Mouse (Mus musculus) testis, adult 2 months (tissue): Measurements from ENCODE around the gene 1810010D01Rik.

Experiments used
- CTCF ChIP-seq: fragments of 200-500 bp; IDR thresholded peaks from 2 replicates; pipeline ENCODE4 v1.5.1; 2012; ENCODE audit warnings: low read depth, mild to moderate bottlenecking, inconsistent platforms, low read length, moderate library complexity; ENCODE audit not compliant: control insufficient read depth, insufficient read depth, insufficient replicate concordance
- POLR2A ChIP-seq: fragments of 200-500 bp; IDR thresholded peaks from 2 replicates; pipeline ENCODE4 v1.6.1; 2012; ENCODE audit warnings: low read depth, mild to moderate bottlenecking, inconsistent platforms, low read length, moderate library complexity; ENCODE audit not compliant: control insufficient read depth

- TF ChIP-seq CTCF = no peak
- no peak for TF ChIP-seq POLR2A
These were observed 27.2 kb upstream of the 1810010D01Rik start for GRCm38 (mm10) chr7:145234841-145235790.
